Mouse (Mus musculus) kidney, adult 2 months (tissue): ENCODE results near the gene Ftsj1.

Source experiments
- CTCF ChIP-seq: fragments of 200-500 bp; conservative IDR thresholded peaks from 2 replicates; pipeline ENCODE4 v1.5.1; 2011; ENCODE audit warnings: low read depth, mild to moderate bottlenecking, control low read depth, low read length, moderate library complexity, mixed read lengths; ENCODE audit not compliant: insufficient read depth, insufficient read length
- POLR2A ChIP-seq: fragments of 200-500 bp; IDR thresholded peaks from one replicate; pipeline ENCODE4 v1.6.1; 2011; ENCODE audit warnings: low read depth, low read length, control low read depth

DNA sequence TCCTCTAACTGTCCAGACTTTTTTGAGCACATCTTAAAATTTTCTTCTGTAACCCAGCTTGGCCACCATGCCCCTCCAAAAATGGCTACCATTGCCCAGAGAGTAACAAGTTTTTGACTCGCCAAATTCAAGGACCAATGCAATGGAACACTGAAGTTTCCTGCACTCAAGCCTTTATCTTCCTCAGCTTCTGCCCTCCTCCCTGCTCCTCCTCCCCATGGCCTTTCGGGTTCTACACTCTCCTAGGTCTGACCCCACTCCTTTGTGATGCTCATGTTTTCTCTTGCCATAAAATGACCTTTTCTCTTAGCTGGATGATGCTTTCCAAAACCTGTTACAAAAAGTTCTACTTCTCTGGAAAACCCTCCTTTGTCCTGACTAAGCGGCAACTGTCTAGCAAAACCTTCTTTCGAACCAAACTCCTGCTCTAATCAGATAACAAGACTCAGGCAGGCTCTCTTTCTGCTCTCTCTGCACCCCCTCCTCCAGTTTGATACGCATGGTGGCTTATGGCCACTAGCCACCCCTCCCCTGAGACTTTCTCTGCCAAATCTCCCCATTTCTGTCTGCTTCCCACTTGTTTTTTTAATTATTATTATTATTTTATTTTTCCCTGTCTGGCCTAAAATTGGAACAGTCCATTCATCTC lies 11.1 kb upstream of the Ftsj1 start:
- no peak for TF ChIP-seq CTCF
- TF ChIP-seq POLR2A: no peak
